Mouse (Mus musculus): Measurements from ENCODE around the gene Nfkbil1. TPM values are rescaled to one million over a fixed set of nuclear protein-coding genes. Genes with fewer than 3 reads are reported as not detected.

Gene Nfkbil1
- polyA plus RNA-seq, 1 experiment from 2014 or later: 3.3 TPM

GRCm38 (mm10) chr17:35201128-35201527 is 34.5 kb downstream of the Nfkbil1 start:
- Histone ChIP-seq H3K4me3 (ENCODE audit: low read length) (no peak overlapping the region), H3K9ac (ENCODE audit: low read depth, low read length) (no peak overlapping the region), H3K9me3 (ENCODE audit: control insufficient read depth, low read length) (no peaks in the 10 kb centered on the region), H3K4me1 (ENCODE audit: control insufficient read depth, insufficient read depth, low read length) (peaks cover 2% of the 10 kb centered on the region), H3K36me3 (ENCODE audit: control insufficient read depth, insufficient read depth, low read length) (no peaks in the 10 kb centered on the region), H3K27ac (ENCODE audit: low read depth, low read length) (no peak overlapping the region), H3K27me3 (ENCODE audit: control insufficient read depth, insufficient read depth, low read length) (peaks cover 34% of the 10 kb centered on the region), H3K4me2 (replicated peaks; ENCODE audit: low read depth, low read length) (no peak overlapping the region)
- no peak for ATAC-seq (ENCODE audit: low FRiP score, low TSS enrichment)
- WGBS: 61% methylated on average over 11 of the region's 11 CpGs

- H3K9me3 ChIP-seq (ENCODE audit: control insufficient read depth, low read length): no peaks in the 10 kb centered on the region
- H3K27me3 ChIP-seq (ENCODE audit: control insufficient read depth, insufficient read depth, low read length): peaks cover 40% of the 10 kb centered on the region
- no peak overlapping the region for H3K9ac ChIP-seq (ENCODE audit: low read depth, low read length)
- H3K4me3 ChIP-seq (ENCODE audit: low read length): no peak overlapping the region
- H3K27ac ChIP-seq (ENCODE audit: low read depth, low read length): no peak overlapping the region
- no peak overlapping the region for H3K4me2 ChIP-seq (replicated peaks; ENCODE audit: low read depth, low read length)
- 90% methylated on average over 11 of the region's 11 CpGs for WGBS
- no peaks in the 10 kb centered on the region for H3K36me3 ChIP-seq (ENCODE audit: control insufficient read depth, insufficient read depth, low read length)
- H3K4me1 ChIP-seq (ENCODE audit: control insufficient read depth, insufficient read depth, low read length): peaks cover 8% of the 10 kb centered on the region
- ATAC-seq (ENCODE audit: low FRiP score, low TSS enrichment): no peak
Measured at GRCm38 (mm10) chr17:35200398-35200797, 35.2 kb downstream of the Nfkbil1 start.

- ATAC-seq (ENCODE audit: low FRiP score, low TSS enrichment): no peak
- H3K4me1 ChIP-seq (ENCODE audit: control insufficient read depth, insufficient read depth, low read length): peaks cover 12% of the 10 kb centered on the region
- H3K27ac ChIP-seq (ENCODE audit: low read depth, low read length): no peak overlapping the region
- no peaks in the 10 kb centered on the region for H3K9me3 ChIP-seq (ENCODE audit: control insufficient read depth, low read length)
- H3K9ac ChIP-seq (ENCODE audit: low read depth, low read length): no peak overlapping the region
- no peak overlapping the region for H3K4me3 ChIP-seq (ENCODE audit: low read length)
- no peaks in the 10 kb centered on the region for H3K36me3 ChIP-seq (ENCODE audit: control insufficient read depth, insufficient read depth, low read length)
- peaks cover 52% of the 10 kb centered on the region for H3K27me3 ChIP-seq (ENCODE audit: control insufficient read depth, insufficient read depth, low read length)
- H3K4me2 ChIP-seq (replicated peaks; ENCODE audit: low read depth, low read length): no peak overlapping the region
- 20% methylated on average over 8 of the region's 8 CpGs for WGBS
Measured at GRCm38 (mm10) chr17:35198946-35199345, 36.6 kb downstream of the Nfkbil1 start.

- no peak overlapping the region for H3K4me2 ChIP-seq (replicated peaks; ENCODE audit: low read depth, low read length)
- WGBS: 71% methylated on average over 7 of the region's 7 CpGs
- H3K9me3 ChIP-seq (ENCODE audit: control insufficient read depth, low read length): no peaks in the 10 kb centered on the region
- no peak overlapping the region for H3K27ac ChIP-seq (ENCODE audit: low read depth, low read length)
- H3K36me3 ChIP-seq (ENCODE audit: control insufficient read depth, insufficient read depth, low read length): no peaks in the 10 kb centered on the region
- H3K4me1 ChIP-seq (ENCODE audit: control insufficient read depth, insufficient read depth, low read length): peaks cover 14% of the 10 kb centered on the region
- H3K9ac ChIP-seq (ENCODE audit: low read depth, low read length): no peak overlapping the region
- no peak for ATAC-seq (ENCODE audit: low FRiP score, low TSS enrichment)
- no peak overlapping the region for H3K4me3 ChIP-seq (ENCODE audit: low read length)
- peaks cover 52% of the 10 kb centered on the region for H3K27me3 ChIP-seq (ENCODE audit: control insufficient read depth, insufficient read depth, low read length)
Measured at GRCm38 (mm10) chr17:35198029-35198428, 37.6 kb downstream of the Nfkbil1 start.

GRCm38 (mm10) chr17:35197126-35197525 is 38.5 kb downstream of the Nfkbil1 start:
- Histone ChIP-seq H3K27ac (ENCODE audit: low read depth, low read length) (no peak overlapping the region), H3K9me3 (ENCODE audit: control insufficient read depth, low read length) (no peaks in the 10 kb centered on the region), H3K4me1 (ENCODE audit: control insufficient read depth, insufficient read depth, low read length) (peaks cover 14% of the 10 kb centered on the region), H3K27me3 (ENCODE audit: control insufficient read depth, insufficient read depth, low read length) (peaks cover 45% of the 10 kb centered on the region), H3K4me2 (replicated peaks; ENCODE audit: low read depth, low read length) (no peak overlapping the region), H3K36me3 (ENCODE audit: control insufficient read depth, insufficient read depth, low read length) (no peaks in the 10 kb centered on the region), H3K4me3 (ENCODE audit: low read length) (no peak overlapping the region), H3K9ac (ENCODE audit: low read depth, low read length) (no peak overlapping the region)
- 57% methylated on average over 6 of the region's 6 CpGs for WGBS
- no peak for ATAC-seq (ENCODE audit: low FRiP score, low TSS enrichment)

- no peak overlapping the region for H3K27ac ChIP-seq (ENCODE audit: low read depth, low read length)
- peak overlapping the region; percentile 41 for H3K4me3 ChIP-seq (ENCODE audit: low read length)
- H3K4me1 ChIP-seq (ENCODE audit: control insufficient read depth, insufficient read depth, low read length): peaks cover 14% of the 10 kb centered on the region
- H3K36me3 ChIP-seq (ENCODE audit: control insufficient read depth, insufficient read depth, low read length): no peaks in the 10 kb centered on the region
- H3K9me3 ChIP-seq (ENCODE audit: control insufficient read depth, low read length): no peaks in the 10 kb centered on the region
- 30% methylated on average over 9 of the region's 9 CpGs for WGBS
- H3K4me2 ChIP-seq (replicated peaks; ENCODE audit: low read depth, low read length): peak overlapping the region; percentile 65
- peaks cover 40% of the 10 kb centered on the region for H3K27me3 ChIP-seq (ENCODE audit: control insufficient read depth, insufficient read depth, low read length)
- ATAC-seq (ENCODE audit: low FRiP score, low TSS enrichment): no peak
- no peak overlapping the region for H3K9ac ChIP-seq (ENCODE audit: low read depth, low read length)
Measured at GRCm38 (mm10) chr17:35196321-35196641, 39.3 kb downstream of the Nfkbil1 start.

- H3K27me3 ChIP-seq (ENCODE audit: control insufficient read depth, insufficient read depth, low read length): peaks cover 35% of the 10 kb centered on the region
- H3K4me2 ChIP-seq (replicated peaks; ENCODE audit: low read depth, low read length): peak overlapping the region; percentile 65
- no peaks in the 10 kb centered on the region for H3K36me3 ChIP-seq (ENCODE audit: control insufficient read depth, insufficient read depth, low read length)
- H3K4me1 ChIP-seq (ENCODE audit: control insufficient read depth, insufficient read depth, low read length): peaks cover 14% of the 10 kb centered on the region
- no peaks in the 10 kb centered on the region for H3K9me3 ChIP-seq (ENCODE audit: control insufficient read depth, low read length)
- no peak overlapping the region for H3K27ac ChIP-seq (ENCODE audit: low read depth, low read length)
- WGBS: 1% methylated on average over 66 of the region's 66 CpGs
- H3K4me3 ChIP-seq (ENCODE audit: low read length): peak overlapping the region; percentile 41
- peak overlapping the region; percentile 32; the same call in 1 of the 2 replicates for H3K9ac ChIP-seq (ENCODE audit: low read depth, low read length)
- ATAC-seq (ENCODE audit: low FRiP score, low TSS enrichment): peak; percentile 84
Measured at GRCm38 (mm10) chr17:35195631-35196320, 39.8 kb downstream of the Nfkbil1 start.

- WGBS: 45% methylated on average over 19 of the region's 19 CpGs
- Histone ChIP-seq H3K36me3 (ENCODE audit: control insufficient read depth, insufficient read depth, low read length) (no peaks in the 10 kb centered on the region), H3K27ac (ENCODE audit: low read depth, low read length) (no peak overlapping the region), H3K9me3 (ENCODE audit: control insufficient read depth, low read length) (no peaks in the 10 kb centered on the region), H3K9ac (ENCODE audit: low read depth, low read length) (peak overlapping the region; percentile 32), H3K4me1 (ENCODE audit: control insufficient read depth, insufficient read depth, low read length) (peaks cover 14% of the 10 kb centered on the region), H3K4me2 (replicated peaks; ENCODE audit: low read depth, low read length) (peak overlapping the region; percentile 65), H3K4me3 (ENCODE audit: low read length) (peak overlapping the region; percentile 41), H3K27me3 (ENCODE audit: control insufficient read depth, insufficient read depth, low read length) (peaks cover 35% of the 10 kb centered on the region)
- ATAC-seq (ENCODE audit: low FRiP score, low TSS enrichment): peak; percentile 41; the same call in 1 of the 2 replicates
Measured at GRCm38 (mm10) chr17:35194844-35195630, 40.6 kb downstream of the Nfkbil1 start.

Data from kidney, embryonic 14.5 days (tissue).